Mouse (Mus musculus): ENCODE data around the gene St6galnac4. TPM values are rescaled to one million over a fixed set of nuclear protein-coding genes. Genes with fewer than 3 reads are reported as not detected.

Gene St6galnac4
- 10 to 100 TPM; 33.9 to 36.5 (median 34.8) TPM for total RNA-seq (2022)

GRCm38 (mm10) chr2:32586871-32587351 is at the start of gene St6galnac4:
St6galnac4 (plus strand) TSS chr2:32587095.
- peak; percentile 67 to 89 for DNase-seq (ENCODE audit: low spot score in 2 of 2)

GRCm38 (mm10) chr2:32537360-32537905 is 49.5 kb upstream of the St6galnac4 start:
- DNase-seq (ENCODE audit: low spot score in 2 of 2), result peak in 1 of 2 experiments; percentile 9

- peak in 1 of 2 experiments; percentile 6 for DNase-seq (ENCODE audit: low spot score in 2 of 2)
These were observed 49.0 kb upstream of the St6galnac4 start for GRCm38 (mm10) chr2:32537941-32538340.

- DNase-seq (ENCODE audit: low spot score in 2 of 2), result no peak
These were observed 48.4 kb upstream of the St6galnac4 start for GRCm38 (mm10) chr2:32538461-32538860.

GRCm38 (mm10) chr2:32539452-32539981 is 47.4 kb upstream of the St6galnac4 start:
- DNase-seq (ENCODE audit: low spot score in 2 of 2), result no peak

- DNase-seq (ENCODE audit: low spot score in 2 of 2), result no peak
These were observed 45.5 kb upstream of the St6galnac4 start for GRCm38 (mm10) chr2:32541333-32541908.

GRCm38 (mm10) chr2:32541986-32542573 is 44.8 kb upstream of the St6galnac4 start:
- no peak for DNase-seq (ENCODE audit: low spot score in 2 of 2)

- DNase-seq (ENCODE audit: low spot score in 2 of 2), result no peak
These were observed 43.9 kb upstream of the St6galnac4 start for GRCm38 (mm10) chr2:32543031-32543449.

- no peak for DNase-seq (ENCODE audit: low spot score in 2 of 2)
These were observed 39.9 kb upstream of the St6galnac4 start for GRCm38 (mm10) chr2:32546951-32547350.

GRCm38 (mm10) chr2:32547380-32547779 is 39.5 kb upstream of the St6galnac4 start:
- DNase-seq (ENCODE audit: low spot score in 2 of 2), result no peak

- no peak for DNase-seq (ENCODE audit: low spot score in 2 of 2)
These were observed 38.7 kb upstream of the St6galnac4 start for GRCm38 (mm10) chr2:32547964-32548739.

- no peak for DNase-seq (ENCODE audit: low spot score in 2 of 2)
These were observed 37.7 kb upstream of the St6galnac4 start for GRCm38 (mm10) chr2:32549171-32549570.

GRCm38 (mm10) chr2:32549764-32550163 is 37.1 kb upstream of the St6galnac4 start:
- DNase-seq (ENCODE audit: low spot score in 2 of 2), result no peak

GRCm38 (mm10) chr2:32551236-32551635 is 35.7 kb upstream of the St6galnac4 start:
- DNase-seq (ENCODE audit: low spot score in 2 of 2), result no peak

GRCm38 (mm10) chr2:32553592-32554148 is 33.2 kb upstream of the St6galnac4 start:
- DNase-seq (ENCODE audit: low spot score in 2 of 2), result no peak

GRCm38 (mm10) chr2:32555484-32555883 is 31.4 kb upstream of the St6galnac4 start:
- no peak for DNase-seq (ENCODE audit: low spot score in 2 of 2)

- no peak for DNase-seq (ENCODE audit: low spot score in 2 of 2)
These were observed 30.9 kb upstream of the St6galnac4 start for GRCm38 (mm10) chr2:32556019-32556418.

GRCm38 (mm10) chr2:32559570-32559969 is 27.3 kb upstream of the St6galnac4 start:
- DNase-seq (ENCODE audit: low spot score in 2 of 2), result peak in 1 of 2 experiments; percentile 82

- DNase-seq (ENCODE audit: low spot score in 2 of 2), result peak in 1 of 2 experiments; percentile 60
These were observed 20.3 kb upstream of the St6galnac4 start for GRCm38 (mm10) chr2:32566536-32567063.

GRCm38 (mm10) chr2:32568149-32568548 is 18.7 kb upstream of the St6galnac4 start:
- DNase-seq (ENCODE audit: low spot score in 2 of 2), result no peak

- DNase-seq (ENCODE audit: low spot score in 2 of 2), result no peak
These were observed 18.0 kb upstream of the St6galnac4 start for GRCm38 (mm10) chr2:32568941-32569340.
